Mouse (Mus musculus) layer of hippocampus, postnatal 10 days (tissue): ENCODE results near the gene Mthfd2l. TPM values are rescaled to one million over a fixed set of nuclear protein-coding genes. Genes with fewer than 3 reads are reported as not detected.

ENCODE experiments used
- DNase-seq, 2 experiments: peaks; one replicate each; pipeline ENCODE4 v3.0.0; 2021; ENCODE audit warnings: low spot score in 2 of 2
- total RNA-seq, 2 experiments: library from RNA; stranded (reverse); gene quantifications; 2 replicates each; pipeline ENCODE4 v1.2.3; 2021

Gene Mthfd2l
- total RNA-seq, 2 experiments from 2014 or later, result 17.7 to 20.9 TPM

DNA sequence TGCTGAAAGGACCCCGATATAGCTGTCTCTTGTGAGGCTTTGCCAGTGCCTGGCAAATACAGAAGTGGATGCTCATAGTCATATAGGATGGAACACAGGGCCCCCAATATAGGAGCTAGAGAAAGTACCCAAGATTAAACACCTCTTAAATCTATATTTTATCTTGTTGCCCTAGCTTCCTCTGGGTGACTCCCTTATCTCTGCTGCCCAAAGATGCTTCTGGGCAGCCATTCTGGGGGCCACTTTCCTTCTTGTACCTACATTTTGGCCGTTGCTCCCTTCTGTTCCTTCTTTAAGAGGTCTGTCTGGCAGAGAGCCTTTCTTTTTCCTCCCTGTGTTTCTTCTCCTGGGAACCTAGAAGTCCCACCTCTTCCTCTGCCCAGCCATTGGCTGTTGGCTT is 14.5 kb downstream of the Mthfd2l start:
- DNase-seq, result no peak

- no peak for DNase-seq
Measured at GRCm38 (mm10) chr5:90949499-90949898, 18.6 kb downstream of the Mthfd2l start.

DNA sequence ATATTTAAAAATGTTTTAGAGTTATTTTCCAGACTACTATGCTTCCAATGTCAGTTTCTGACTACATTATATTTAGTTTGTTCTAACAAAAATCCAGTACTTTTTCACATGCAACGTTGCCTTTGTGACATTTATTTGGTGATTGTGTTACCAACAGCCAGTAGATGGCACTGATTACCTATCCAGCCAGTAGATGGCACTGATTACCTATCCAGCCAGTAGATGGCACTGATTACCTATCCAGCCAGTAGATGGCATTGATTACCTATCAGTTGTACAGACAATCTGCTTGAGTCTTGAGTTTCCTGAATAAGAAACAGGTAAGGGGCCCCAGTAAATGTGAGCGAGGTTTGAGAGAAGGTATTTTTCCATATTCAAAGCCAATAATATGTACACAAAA is 20.6 kb downstream of the Mthfd2l start:
- peak; percentile 37 to 58 for DNase-seq

- DNase-seq, result no peak
Measured at GRCm38 (mm10) chr5:90952731-90953481, 22.0 kb downstream of the Mthfd2l start.

DNA sequence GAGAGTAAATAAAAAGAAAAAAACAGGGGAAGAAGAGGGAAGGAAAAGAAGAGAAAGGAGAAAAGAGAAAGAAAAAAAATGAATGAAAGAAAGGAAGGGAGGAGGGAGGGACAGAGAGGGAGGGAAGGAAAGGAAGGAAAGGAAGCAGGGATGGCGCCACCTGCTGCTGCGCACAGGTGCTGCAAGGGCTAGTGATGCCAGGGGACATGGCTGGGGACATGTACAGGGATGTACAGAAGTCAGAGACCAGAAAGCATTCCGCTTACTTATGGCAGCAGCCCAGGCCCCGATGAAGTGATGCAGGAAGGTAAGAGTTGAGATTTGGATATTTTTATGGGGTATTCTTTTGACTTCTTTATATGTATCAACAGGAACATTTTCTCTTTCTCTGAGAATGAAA is 33.4 kb downstream of the Mthfd2l start:
- no peak for DNase-seq

- no peak for DNase-seq
Measured at GRCm38 (mm10) chr5:90964764-90965163, 33.8 kb downstream of the Mthfd2l start.

GRCm38 (mm10) chr5:90965386-90965785 is 34.5 kb downstream of the Mthfd2l start:
- no peak for DNase-seq

- DNase-seq, result peak; percentile 80 to 81
Measured at GRCm38 (mm10) chr5:90977244-90977643, 46.3 kb downstream of the Mthfd2l start.

- no peak for DNase-seq
Measured at GRCm38 (mm10) chr5:90980297-90980696, 49.4 kb downstream of the Mthfd2l start.

DNA sequence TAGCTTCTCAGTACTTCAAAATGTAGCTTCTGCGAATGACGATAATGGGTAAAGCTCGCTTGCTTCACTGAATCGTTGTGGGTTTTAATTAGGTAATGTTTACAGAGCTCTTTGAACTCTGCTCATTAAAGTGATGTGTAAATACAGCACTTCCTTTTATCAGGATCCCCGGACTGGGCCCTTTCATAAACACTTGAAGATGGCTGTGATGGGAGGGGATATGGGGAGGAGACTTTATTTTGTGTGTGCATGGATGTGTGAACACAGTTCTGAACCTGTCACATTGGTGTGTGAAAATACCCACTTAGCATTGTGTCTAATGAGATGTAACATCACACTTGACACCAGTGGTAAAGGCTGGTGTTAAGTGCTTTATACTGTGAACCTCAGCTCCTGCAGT is 56.7 kb downstream of the Mthfd2l start:
- DNase-seq, result no peak

GRCm38 (mm10) chr5:90988149-90988548 is 57.2 kb downstream of the Mthfd2l start:
- DNase-seq, result no peak

DNA sequence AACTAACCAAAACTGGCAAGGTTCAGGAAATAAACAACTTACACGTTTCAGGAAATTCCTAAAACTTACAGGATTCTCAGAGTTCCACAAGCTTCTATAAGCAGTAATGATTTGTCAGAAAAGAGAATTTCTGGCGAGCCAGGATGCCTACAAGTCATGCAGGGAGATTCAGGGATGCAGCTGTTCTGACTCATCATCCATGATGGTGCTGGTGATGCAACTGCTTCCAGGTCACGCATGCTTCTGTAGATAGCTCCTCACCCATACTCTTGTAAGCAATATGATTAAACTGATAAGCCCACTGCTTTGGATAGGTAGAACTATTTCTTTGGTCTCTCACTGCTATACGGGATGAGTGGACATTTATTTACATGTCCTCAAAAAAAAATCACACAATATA is 57.7 kb downstream of the Mthfd2l start:
- DNase-seq, result no peak

- no peak for DNase-seq
Measured at GRCm38 (mm10) chr5:90999942-91000341, 69.0 kb downstream of the Mthfd2l start.

DNA sequence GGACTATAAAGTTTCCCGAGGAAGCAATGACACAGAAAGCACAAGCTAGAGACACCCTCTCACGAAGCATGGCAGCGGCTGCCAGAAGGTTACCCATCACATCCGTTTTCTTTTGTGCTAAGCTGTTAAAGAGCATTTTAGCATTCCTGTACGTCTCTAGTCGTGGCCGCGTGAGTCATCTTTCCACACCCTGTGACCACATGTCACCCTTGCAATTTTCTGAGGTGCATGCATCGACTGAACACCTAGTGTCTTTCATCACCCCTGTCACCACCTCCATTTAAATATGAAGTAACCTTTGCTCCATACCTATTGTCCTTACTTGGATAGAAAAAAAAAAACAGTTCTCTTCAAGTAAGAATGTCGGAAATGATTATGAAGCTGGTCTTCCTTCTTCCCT is 84.3 kb downstream of the Mthfd2l start:
- DNase-seq, result no peak

DNA sequence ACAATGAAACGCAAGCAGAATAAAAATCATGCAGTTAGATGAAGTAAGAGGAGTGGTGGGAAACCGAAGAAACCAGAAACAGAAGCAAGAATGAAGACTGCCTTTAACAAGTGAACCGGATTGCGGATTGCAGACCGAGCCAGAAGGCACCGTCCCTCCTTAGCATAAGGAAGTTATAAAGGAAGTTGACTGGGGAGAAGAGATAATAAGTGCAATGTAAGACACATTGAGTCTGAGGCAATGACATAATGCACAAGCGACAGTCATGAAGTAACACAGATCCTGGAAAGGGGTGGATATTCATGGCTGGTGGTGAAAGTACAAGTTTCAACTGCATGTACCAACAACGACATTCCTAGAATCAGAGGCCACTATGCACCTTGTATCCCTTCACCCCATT is 92.2 kb downstream of the Mthfd2l start:
- DNase-seq, result no peak

GRCm38 (mm10) chr5:91027164-91027563 is 96.2 kb downstream of the Mthfd2l start, which contains the start of gene Epgn:
Gene Epgn (plus strand): TSS chr5:91027464.
- no peak for DNase-seq

- no peak for DNase-seq
Measured at GRCm38 (mm10) chr5:91027840-91028239, 96.9 kb downstream of the Mthfd2l start.

DNA sequence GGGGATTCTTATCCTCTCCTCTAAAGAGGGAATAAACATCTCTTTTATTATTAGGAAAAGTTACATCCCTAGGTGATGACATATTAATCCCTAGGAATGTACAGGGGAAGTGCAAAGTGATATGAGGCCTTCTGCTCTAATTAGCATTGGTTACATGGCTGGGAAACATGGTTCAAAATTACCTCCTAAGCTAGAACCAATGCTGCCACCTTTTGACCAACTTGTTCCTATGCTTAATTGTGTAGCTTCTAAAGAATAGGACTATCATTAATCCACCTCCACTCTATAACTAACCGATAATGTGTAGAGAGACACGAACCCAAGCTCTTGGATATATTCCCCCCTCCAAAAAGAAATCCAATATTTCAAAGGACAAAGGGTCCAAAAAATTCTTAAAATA is 99.7 kb downstream of the Mthfd2l start:
- DNase-seq, result no peak

GRCm38 (mm10) chr5:91035341-91035740 is 104.4 kb downstream of the Mthfd2l start:
- no peak for DNase-seq

DNA sequence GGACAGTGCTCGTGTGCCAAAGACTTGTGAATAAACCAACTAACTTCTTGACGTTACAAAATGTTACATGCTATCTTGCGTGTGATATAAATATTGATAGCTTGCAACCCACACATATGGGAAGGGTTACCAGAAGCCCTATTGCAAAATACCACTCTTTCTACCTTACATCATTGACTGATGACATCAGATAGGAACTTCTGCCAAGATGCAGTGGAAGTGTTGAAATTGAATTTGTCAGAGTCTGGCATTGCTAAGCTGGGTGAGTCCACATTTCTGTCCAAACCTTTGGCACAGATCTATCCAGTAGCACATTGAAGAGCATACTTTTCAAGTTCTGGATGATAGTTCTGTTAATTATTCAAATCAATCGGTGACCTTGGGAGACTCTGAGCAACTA is 105.7 kb downstream of the Mthfd2l start:
- no peak for DNase-seq

DNA sequence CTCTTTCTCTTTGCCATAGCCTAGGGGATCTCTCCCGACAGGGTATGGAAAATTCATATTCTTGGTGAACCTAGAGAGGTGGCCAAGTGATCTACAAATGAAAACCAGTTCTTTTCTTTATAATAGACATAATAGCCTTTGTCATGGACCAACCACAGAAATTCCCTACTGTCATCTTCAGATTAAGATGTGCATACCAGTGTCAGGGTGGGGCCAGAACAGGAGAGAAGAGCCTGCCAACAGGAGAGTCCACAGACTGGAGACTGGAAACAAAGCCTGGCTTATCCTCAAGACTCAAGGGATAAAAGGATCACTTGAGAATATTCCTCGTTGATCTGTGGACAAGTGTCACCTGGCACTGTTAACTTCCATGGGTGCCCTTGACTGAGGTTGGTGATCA is 106.8 kb downstream of the Mthfd2l start:
- DNase-seq, result no peak

DNA sequence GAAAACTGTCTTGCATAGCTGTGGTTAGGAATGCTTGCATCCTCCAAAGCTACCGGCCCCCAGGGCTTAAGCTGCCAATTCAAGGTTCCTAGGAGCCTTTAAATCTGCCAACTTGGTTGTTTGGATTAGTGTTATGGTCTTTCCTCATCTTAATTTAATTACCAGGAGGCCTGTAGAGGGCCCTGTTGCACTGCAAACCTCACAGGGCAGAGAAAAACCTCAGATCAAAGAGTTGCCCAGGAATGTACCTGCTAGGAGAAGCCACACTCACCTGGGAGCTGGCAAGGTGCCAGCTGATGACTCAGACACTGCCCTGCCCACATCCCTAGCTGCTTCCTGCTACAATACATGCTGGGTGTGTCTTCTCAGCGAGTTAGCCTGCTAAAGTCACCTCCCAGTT is 107.6 kb downstream of the Mthfd2l start:
- no peak for DNase-seq

DNA sequence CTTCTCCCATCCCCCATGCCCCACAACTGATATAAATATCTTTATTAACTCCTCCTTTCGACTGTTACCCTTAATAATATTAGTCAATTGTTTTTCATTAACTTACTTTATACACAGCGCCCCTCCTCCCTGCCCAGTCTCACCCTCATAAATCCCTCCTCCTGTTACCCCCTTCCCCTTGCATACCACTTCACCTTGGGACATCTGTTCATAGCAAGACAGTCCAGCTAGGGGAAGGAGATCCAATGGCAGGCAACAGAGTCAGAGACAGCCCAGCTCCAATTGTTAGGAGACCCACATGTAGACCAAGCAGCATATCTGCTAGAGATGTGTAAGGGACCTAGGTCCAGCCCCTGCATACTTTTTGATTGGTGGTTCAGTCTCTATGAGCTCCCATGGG is 108.0 kb downstream of the Mthfd2l start:
- DNase-seq, result no peak
